Mouse (Mus musculus) left cerebral cortex, adult 11 months (tissue): ENCODE results near the gene G6pc3.

ENCODE experiments used
- DNase-seq: peaks from one replicate; pipeline ENCODE4 v3.0.0; 2022; ENCODE audit warnings: low spot score

Gene G6pc3

GRCm38 (mm10) chr11:102188980-102189379 is 440 bp upstream of the G6pc3 start:
- DNase-seq = no peak

- no peak for DNase-seq
Observed at GRCm38 (mm10) chr11:102190848-102191247, 1.4 kb downstream of the G6pc3 start.

- no peak for DNase-seq
Observed at GRCm38 (mm10) chr11:102193657-102194440, 4.4 kb downstream of the G6pc3 start.

GRCm38 (mm10) chr11:102196018-102196797 is 6.8 kb downstream of the G6pc3 start:
- DNase-seq = no peak

GRCm38 (mm10) chr11:102198245-102198644 is 8.8 kb downstream of the G6pc3 start:
- DNase-seq = no peak

- DNase-seq = no peak
Observed at GRCm38 (mm10) chr11:102199856-102200255, 10.4 kb downstream of the G6pc3 start.

- peak; percentile 62 for DNase-seq
Observed at GRCm38 (mm10) chr11:102201408-102201821, 12.0 kb downstream of the G6pc3 start.

- DNase-seq = no peak
Observed at GRCm38 (mm10) chr11:102206481-102206880, 17.1 kb downstream of the G6pc3 start.

- DNase-seq = no peak
Observed at GRCm38 (mm10) chr11:102207825-102208777, 18.7 kb downstream of the G6pc3 start.

- no peak for DNase-seq
Observed at GRCm38 (mm10) chr11:102208846-102209245, 19.4 kb downstream of the G6pc3 start.

GRCm38 (mm10) chr11:102209742-102210141 is 20.3 kb downstream of the G6pc3 start:
- DNase-seq = no peak

- no peak for DNase-seq
Observed at GRCm38 (mm10) chr11:102210185-102210584, 20.8 kb downstream of the G6pc3 start.

GRCm38 (mm10) chr11:102211011-102211410 is 21.6 kb downstream of the G6pc3 start:
- no peak for DNase-seq

GRCm38 (mm10) chr11:102211936-102212341 is 22.5 kb downstream of the G6pc3 start:
- no peak for DNase-seq

- DNase-seq = no peak
Observed at GRCm38 (mm10) chr11:102214430-102215156, 25.2 kb downstream of the G6pc3 start.

- DNase-seq = no peak
Observed at GRCm38 (mm10) chr11:102215511-102215910, 26.1 kb downstream of the G6pc3 start.

- no peak for DNase-seq
Observed at GRCm38 (mm10) chr11:102216056-102216885, 26.9 kb downstream of the G6pc3 start.

GRCm38 (mm10) chr11:102216886-102217240 is 27.4 kb downstream of the G6pc3 start:
- no peak for DNase-seq

- no peak for DNase-seq
Observed at GRCm38 (mm10) chr11:102217396-102217795, 28.0 kb downstream of the G6pc3 start.

- DNase-seq = no peak
Observed at GRCm38 (mm10) chr11:102217876-102218430, 28.5 kb downstream of the G6pc3 start.
